Mouse (Mus musculus): Measurements from ENCODE around the gene Muc4.
A peak's percentile ranks its signal among the peaks of the same experiment; 100 is the strongest.

The Muc4 gene

GRCm38 (mm10) chr16:32726501-32726900 is 9.2 kb upstream of the Muc4 start:
- DNase-seq (ENCODE audit: low read depth, low spot score) = no peak

- DNase-seq (ENCODE audit: low read depth, low spot score) = no peak
Measured at GRCm38 (mm10) chr16:32728240-32728639, 7.4 kb upstream of the Muc4 start.

GRCm38 (mm10) chr16:32728730-32729129 is 7.0 kb upstream of the Muc4 start:
- no peak for DNase-seq (ENCODE audit: low read depth, low spot score)

- no peak for DNase-seq (ENCODE audit: low read depth, low spot score)
Measured at GRCm38 (mm10) chr16:32733213-32733612, 2.5 kb upstream of the Muc4 start.

- DNase-seq (ENCODE audit: low read depth, low spot score) = no peak
Measured at GRCm38 (mm10) chr16:32736022-32736421, 336 bp downstream of the Muc4 start.

- no peak for DNase-seq (ENCODE audit: low read depth, low spot score)
Measured at GRCm38 (mm10) chr16:32740003-32740663, 4.4 kb downstream of the Muc4 start.

GRCm38 (mm10) chr16:32741366-32741765 is 5.7 kb downstream of the Muc4 start:
- peak; percentile 10 for DNase-seq (ENCODE audit: low read depth, low spot score)

- no peak for DNase-seq (ENCODE audit: low read depth, low spot score)
Measured at GRCm38 (mm10) chr16:32742712-32743111, 7.0 kb downstream of the Muc4 start.

GRCm38 (mm10) chr16:32745852-32746251 is 10.2 kb downstream of the Muc4 start:
- no peak for DNase-seq (ENCODE audit: low read depth, low spot score)

GRCm38 (mm10) chr16:32750242-32751127 is 14.8 kb downstream of the Muc4 start:
- DNase-seq (ENCODE audit: low read depth, low spot score) = peak; percentile 74

- no peak for DNase-seq (ENCODE audit: low read depth, low spot score)
Measured at GRCm38 (mm10) chr16:32764550-32764949, 28.9 kb downstream of the Muc4 start.

GRCm38 (mm10) chr16:32764961-32765360 is 29.3 kb downstream of the Muc4 start:
- no peak for DNase-seq (ENCODE audit: low read depth, low spot score)

GRCm38 (mm10) chr16:32766904-32767303 is 31.2 kb downstream of the Muc4 start:
- DNase-seq (ENCODE audit: low read depth, low spot score) = no peak

GRCm38 (mm10) chr16:32776676-32777075 is 41.0 kb downstream of the Muc4 start:
- no peak for DNase-seq (ENCODE audit: low read depth, low spot score)

- DNase-seq (ENCODE audit: low read depth, low spot score) = no peak
Measured at GRCm38 (mm10) chr16:32778956-32779355, 43.3 kb downstream of the Muc4 start.

- no peak for DNase-seq (ENCODE audit: low read depth, low spot score)
Measured at GRCm38 (mm10) chr16:32783324-32784062, 47.8 kb downstream of the Muc4 start.

- no peak for DNase-seq (ENCODE audit: low read depth, low spot score)
Measured at GRCm38 (mm10) chr16:32784840-32785239, 49.2 kb downstream of the Muc4 start.

GRCm38 (mm10) chr16:32790056-32790455 is 54.4 kb downstream of the Muc4 start:
- DNase-seq (ENCODE audit: low read depth, low spot score) = no peak

GRCm38 (mm10) chr16:32795177-32795576 is 59.5 kb downstream of the Muc4 start:
- no peak for DNase-seq (ENCODE audit: low read depth, low spot score)

- no peak for DNase-seq (ENCODE audit: low read depth, low spot score)
Measured at GRCm38 (mm10) chr16:32796676-32797425, 61.2 kb downstream of the Muc4 start.

- DNase-seq (ENCODE audit: low read depth, low spot score) = no peak
Measured at GRCm38 (mm10) chr16:32797426-32797689, 61.7 kb downstream of the Muc4 start, which contains the start of gene Muc20. Gene Muc20 (minus strand): TSS chr16:32797435.
